Mouse (Mus musculus): ENCODE results near the gene Elf3.

DNA sequence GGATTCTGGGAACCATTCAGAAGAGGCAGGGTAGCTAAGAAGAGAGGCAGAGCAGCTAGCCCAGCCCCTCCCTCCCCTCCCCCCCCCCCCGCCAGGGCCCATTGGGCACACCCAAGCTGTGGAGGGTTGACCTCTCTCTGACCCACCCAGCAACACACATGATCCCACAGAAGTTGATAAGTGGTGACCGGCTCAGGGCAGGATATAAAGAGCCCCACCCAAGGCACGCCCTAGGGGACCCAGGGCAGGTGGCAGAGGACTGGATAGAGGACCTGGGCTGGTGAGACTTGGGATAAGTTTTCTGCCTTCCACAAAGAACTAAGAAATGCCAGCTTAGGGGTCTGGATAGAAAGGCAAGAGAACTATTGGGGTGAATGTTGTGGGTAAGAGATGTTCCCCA, 7.7 kb downstream of the Elf3 start:
- TF ChIP-seq CHD2 (IDR thresholded peaks at IDR 0.05; ENCODE audit: low read depth, low read length), result no peak
- TF ChIP-seq MAFK (IDR thresholded peaks at IDR 0.05; ENCODE audit: insufficient read depth, low read depth, low read length), result no peak
- TF ChIP-seq ZNF384 (IDR thresholded peaks at IDR 0.05; ENCODE audit: low read depth, low read length), result no peak
- TF ChIP-seq HCFC1 (IDR thresholded peaks at IDR 0.05; ENCODE audit: borderline replicate concordance, insufficient read depth, low read length), result no peak
- TF ChIP-seq ZC3H11A (IDR thresholded peaks at IDR 0.05; ENCODE audit: borderline replicate concordance, low read depth, low read length), result no peak

All from ES-E14 (cell line).